Mouse (Mus musculus) yolk sac, embryonic 10.5 days (tissue): ENCODE data around the gene Fars2.

Experiments used
- DNase-seq: peaks from one replicate; pipeline ENCODE4 v3.0.0-alpha.2; 2017; ENCODE audit warnings: low spot score

Fars2 gene

GRCm38 (mm10) chr13:36695516-36696201 lies 578.4 kb downstream of the Fars2 start:
- no peak for DNase-seq

- DNase-seq: no peak
These were observed 579.1 kb downstream of the Fars2 start for GRCm38 (mm10) chr13:36696351-36696771.

- DNase-seq: no peak
These were observed 590.0 kb downstream of the Fars2 start for GRCm38 (mm10) chr13:36707088-36707690.

GRCm38 (mm10) chr13:36714101-36714500 lies 596.9 kb downstream of the Fars2 start:
- no peak for DNase-seq

GRCm38 (mm10) chr13:36716708-36717107 lies 599.5 kb downstream of the Fars2 start:
- DNase-seq: no peak

GRCm38 (mm10) chr13:36717376-36717775 lies 600.2 kb downstream of the Fars2 start:
- no peak for DNase-seq

GRCm38 (mm10) chr13:36720297-36721017 lies 603.2 kb downstream of the Fars2 start:
- DNase-seq: no peak

- DNase-seq: no peak
These were observed 605.1 kb downstream of the Fars2 start for GRCm38 (mm10) chr13:36722309-36722708.

- DNase-seq: no peak
These were observed 606.6 kb downstream of the Fars2 start for GRCm38 (mm10) chr13:36723726-36724300.

- DNase-seq: no peak
These were observed 607.6 kb downstream of the Fars2 start for GRCm38 (mm10) chr13:36724533-36725470.

- DNase-seq: no peak
These were observed 608.7 kb downstream of the Fars2 start for GRCm38 (mm10) chr13:36725881-36726280.

- DNase-seq: no peak
These were observed 609.3 kb downstream of the Fars2 start for GRCm38 (mm10) chr13:36726551-36726950.

- DNase-seq: peak; percentile 44
These were observed 610.0 kb downstream of the Fars2 start for GRCm38 (mm10) chr13:36726951-36727778.

- no peak for DNase-seq
These were observed 610.7 kb downstream of the Fars2 start for GRCm38 (mm10) chr13:36727779-36728470.

- no peak for DNase-seq
These were observed 611.3 kb downstream of the Fars2 start for GRCm38 (mm10) chr13:36728509-36728908.

- DNase-seq: no peak
These were observed 612.6 kb downstream of the Fars2 start for GRCm38 (mm10) chr13:36729731-36730340.

GRCm38 (mm10) chr13:36730341-36730761 lies 613.1 kb downstream of the Fars2 start:
- no peak for DNase-seq

GRCm38 (mm10) chr13:36731016-36731930 lies 614.1 kb downstream of the Fars2 start:
- DNase-seq: peak; percentile 58
